Mouse (Mus musculus) spleen, postnatal 4 days (tissue): ENCODE results near the gene Fignl1.

ENCODE experiments used
- DNase-seq, 2 experiments: peaks; one replicate each; pipeline ENCODE4 v3.0.0; 2022; ENCODE audit warnings: low spot score in 2 of 2

The Fignl1 gene

DNA sequence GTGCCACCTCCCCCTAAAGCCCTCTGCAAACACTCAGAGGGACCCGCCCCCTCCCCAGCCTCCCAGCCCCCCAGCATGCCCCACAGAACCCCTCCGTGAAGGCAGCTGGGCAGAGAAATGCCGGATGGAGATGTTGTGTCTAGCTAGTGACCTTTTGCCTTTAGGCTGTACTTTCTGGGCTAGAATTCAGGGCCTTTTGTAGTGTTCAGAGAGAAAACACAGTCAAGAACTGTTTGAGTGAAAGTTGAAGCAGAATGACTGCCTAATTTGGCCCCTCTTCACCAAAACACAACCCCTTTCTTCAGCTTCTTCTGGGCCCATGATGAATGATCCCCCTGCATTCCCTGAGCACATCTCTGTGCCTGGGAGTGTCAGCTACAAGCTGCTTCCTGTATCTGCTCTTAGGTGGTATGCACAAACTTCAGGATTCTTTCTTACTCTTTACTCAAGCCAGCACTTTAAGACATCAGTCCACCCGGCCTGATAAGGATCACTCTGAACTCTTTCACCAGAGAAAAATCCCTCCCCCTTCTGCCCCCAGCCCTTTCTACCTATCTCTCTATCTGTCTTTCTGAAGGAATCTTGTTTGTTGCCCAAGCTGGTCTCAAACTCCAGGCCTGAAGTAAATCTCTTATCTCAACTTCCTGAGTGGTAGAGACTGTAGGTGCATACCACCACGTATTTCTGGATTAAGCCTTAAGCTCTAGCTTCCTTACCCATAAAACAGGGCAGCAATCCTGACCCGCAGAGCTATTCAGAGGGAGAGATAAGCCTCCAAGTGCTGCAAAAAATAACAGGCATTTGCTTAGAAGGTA, 23.4 kb upstream of the Fignl1 start:
- DNase-seq: no peak

DNA sequence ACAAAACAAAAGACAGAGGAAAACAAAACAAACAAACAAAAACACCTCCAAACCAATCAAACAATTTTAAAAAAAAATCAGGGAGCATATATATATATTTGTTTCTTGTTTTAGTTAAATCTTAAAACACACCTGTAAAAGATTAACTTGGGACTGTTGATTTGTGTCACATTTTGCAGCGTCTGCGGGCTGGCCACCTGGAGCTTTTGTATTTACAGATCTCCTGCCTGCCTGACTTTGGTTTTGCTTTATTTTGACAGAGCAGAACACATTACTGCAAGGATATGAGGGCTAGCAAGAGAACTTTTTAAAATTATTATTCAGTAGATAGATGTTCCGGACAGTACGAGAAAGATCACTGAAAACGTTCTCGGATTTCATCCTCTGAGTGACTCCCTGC, 22.8 kb upstream of the Fignl1 start:
- no peak for DNase-seq

DNA sequence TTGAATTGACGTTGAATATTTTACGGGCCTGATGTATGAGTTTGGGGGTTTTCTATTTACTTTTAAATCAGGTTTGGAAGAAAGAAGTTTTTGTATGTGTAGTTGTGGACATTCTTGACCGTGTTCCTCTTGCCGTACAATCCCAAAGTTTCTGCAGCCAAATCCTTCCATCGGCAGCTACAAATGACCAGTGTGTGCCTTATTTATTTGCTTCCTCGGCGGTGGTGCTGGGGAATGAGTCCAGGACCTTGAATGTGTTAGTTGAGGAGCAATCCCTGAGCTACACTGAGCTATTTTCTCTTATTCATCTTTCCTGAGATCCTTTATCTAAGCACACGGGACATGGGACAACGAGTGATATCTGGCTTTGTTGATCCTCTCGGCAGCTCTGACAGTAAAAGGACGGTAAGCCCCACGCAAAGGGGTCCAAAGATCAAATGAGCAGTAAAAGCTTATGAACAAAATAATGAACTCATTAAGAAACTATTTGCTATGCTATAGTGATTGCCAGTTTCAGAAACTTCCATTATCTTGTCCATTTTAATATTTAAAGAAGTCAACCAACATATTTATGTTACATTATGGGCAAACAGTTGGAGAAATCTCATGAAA, 22.2 kb upstream of the Fignl1 start:
- no peak for DNase-seq

DNA sequence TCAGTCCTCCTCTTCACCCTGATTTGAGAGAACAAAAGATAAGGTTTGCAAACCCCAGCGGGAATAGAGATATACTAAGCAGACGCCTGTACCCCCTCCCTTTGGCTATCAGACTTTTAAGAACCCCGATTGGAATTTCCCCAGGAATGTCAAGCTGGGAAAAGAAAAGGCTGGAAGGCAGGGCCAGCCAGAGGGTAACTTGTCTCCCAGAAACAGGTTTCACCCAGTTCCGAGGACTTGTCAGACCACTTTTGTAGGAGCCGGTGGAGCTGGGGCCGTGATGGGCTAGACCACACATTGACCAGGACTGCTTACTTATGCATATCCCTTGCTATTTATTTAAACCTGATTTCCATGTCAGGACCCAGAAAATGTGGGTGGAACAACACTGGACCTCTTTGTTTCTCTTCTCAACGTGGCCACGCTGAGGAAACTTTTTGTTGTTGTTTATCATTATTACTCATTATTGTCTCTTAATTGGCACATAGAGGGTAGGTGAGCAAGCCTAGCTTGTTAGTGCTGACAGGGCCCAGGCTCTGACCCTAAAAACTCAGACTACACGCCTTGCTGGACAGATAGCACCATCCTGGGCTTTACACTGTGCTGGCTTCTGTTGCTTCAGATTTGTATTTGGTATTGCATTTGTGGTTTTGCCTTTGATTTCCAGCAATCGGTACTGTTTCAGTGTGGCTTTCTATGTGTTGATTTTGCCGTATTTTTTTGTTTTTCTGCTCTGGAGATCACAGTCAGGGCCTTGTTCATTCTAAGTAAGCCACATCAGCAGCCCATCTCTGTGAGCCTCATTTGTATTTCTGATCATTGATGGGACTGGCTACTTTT, 20.6 kb upstream of the Fignl1 start:
- DNase-seq: no peak

DNA sequence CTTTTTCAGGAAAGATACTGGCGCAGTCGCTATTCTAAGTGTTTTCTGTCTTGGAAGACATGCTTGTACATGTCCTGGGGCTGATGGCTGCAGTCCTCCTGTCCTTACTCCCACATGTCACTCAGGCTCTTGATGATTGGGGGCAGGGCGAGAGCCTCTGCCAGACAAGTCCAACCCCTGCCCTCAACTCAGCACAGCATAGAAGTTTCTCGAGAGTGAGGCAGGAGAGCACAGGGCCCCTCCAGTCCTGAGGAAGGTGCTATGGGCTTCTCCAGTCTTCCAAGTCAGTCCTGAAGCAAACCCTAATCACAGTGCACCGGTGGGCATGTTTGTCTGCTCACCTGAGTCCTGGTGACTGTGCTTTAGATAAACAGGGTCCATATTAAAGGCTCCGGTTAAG, 20.0 kb upstream of the Fignl1 start:
- DNase-seq: no peak

DNA sequence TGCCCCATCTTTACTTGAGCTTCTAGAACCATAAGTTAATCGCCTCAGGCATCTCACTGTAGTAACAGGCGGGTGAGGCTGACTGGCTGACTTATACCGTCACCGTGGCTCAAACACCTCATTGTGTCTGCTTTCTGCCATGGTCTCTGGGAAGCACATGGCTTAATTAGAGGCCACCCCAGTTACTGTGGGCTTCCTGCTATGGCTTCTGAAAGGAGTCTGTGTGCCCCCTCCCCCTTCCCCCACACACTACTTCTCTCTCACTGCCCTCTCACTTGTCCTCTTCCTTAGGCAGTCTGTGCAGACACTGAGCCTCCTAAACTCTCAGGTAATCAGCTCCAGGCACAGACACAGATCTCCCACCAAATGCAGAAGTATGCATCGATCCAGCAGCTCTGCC, 19.5 kb upstream of the Fignl1 start:
- no peak for DNase-seq

DNA sequence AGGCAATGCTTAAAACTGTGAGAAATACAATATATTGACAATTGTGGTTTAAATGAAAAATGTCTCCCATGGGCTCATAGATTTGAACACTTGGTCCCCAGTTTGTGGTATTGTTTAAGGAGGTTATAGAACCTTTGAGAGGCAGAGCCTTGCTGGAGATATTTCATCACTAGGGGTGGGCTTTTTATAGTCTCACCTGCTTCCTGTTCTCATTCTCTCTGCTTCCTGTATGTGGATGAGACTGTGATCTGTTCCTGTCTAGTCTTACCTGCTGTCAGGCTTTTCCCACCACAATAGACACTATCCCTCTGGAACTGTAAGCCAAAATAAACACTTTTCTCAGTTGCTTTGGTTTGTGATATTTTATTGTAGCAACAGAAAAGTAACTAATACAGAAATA, 17.7 kb upstream of the Fignl1 start:
- DNase-seq: no peak

DNA sequence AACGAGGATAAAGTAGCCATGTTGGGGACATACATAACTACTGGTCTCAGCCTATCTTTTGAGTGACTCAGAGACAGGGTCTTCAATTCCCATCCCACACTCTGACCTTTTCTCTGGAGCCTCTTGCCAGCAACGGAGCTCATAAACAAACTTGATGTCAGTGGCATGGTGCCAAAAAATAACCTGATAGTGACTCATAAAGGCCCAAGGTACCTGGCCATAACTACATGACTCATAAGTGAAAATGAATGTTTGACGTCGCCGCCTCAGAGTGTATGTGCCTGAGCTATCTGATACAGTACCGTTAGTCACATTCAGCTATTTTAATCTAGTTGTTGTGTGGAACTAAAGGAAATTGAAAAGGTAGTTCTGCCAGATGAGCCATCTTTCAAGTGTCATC, 16.9 kb upstream of the Fignl1 start:
- DNase-seq: no peak

DNA sequence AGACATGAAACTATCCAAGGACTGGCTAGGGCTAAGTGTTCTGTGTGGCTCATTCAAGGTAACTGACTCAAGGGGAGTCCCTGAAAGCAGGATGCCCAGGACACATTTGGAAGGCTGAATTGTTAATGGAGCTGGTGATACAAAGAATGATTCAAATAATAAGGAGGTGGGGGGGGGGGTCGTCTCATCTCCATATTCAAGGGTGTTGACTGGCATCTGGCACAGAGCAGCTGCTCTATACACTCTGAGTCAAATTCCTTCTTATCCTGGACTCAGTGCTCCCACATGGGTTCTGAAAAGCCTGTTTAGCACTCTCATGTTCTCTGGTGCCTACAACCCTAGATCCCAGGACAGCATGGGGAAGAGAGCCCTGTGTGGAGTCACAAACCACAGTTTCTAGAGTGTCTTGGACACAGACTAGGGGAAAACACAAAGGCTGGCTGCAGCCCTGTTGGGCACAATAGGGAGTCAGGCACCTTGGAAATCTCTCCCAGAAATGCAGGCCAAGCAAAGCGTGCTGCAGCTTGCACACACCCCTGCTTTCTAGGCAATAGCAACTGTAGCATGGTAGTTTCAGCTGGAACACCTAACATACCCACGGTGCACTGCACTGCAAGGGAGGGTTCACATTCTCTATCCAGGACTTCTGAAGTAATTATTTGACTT, 16.3 kb upstream of the Fignl1 start:
- DNase-seq: no peak

DNA sequence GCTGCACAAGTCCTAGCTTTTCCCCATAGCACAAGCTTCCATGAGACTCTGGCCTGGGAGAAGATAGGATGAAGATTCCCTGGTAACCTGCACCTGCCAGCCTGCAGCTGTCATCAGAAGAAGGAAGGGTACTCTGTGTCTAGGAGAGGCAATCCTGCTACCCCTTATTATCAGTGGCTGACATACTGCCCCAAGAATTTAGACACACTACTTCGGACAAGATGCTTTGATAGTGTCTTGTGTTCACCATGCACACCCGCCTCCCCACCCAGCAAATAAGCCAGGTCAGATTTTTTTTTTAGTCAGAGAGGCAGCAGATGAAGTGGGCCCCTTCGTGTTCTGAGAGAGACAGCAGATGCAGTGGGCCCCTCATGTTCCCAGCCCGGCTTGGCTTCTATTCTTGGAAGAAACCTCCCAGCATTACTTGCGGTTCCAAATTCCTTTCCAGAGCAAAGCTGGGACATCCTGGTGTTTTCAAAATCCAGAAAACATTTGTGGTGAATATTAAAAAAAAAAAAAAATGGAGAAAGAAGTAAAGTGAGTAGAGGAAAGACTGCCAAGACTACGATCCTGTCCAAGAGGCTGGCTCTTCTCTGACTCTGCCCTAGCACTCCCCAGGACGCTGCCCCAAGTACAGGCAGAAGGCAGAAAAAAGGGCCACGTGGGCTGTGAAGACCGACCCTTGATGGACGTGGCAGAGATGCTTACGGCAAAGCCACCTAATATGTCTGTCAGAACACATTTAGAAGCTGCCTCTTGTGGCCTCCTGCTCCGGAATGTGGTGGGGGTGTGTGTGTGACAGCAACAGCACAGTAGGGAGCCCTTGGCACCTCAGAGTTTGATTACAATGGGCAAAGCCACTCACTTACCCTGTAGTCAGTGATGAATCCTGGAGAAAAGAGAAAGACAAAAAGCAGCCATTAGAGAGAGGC, 15.5 kb upstream of the Fignl1 start:
- DNase-seq: no peak

DNA sequence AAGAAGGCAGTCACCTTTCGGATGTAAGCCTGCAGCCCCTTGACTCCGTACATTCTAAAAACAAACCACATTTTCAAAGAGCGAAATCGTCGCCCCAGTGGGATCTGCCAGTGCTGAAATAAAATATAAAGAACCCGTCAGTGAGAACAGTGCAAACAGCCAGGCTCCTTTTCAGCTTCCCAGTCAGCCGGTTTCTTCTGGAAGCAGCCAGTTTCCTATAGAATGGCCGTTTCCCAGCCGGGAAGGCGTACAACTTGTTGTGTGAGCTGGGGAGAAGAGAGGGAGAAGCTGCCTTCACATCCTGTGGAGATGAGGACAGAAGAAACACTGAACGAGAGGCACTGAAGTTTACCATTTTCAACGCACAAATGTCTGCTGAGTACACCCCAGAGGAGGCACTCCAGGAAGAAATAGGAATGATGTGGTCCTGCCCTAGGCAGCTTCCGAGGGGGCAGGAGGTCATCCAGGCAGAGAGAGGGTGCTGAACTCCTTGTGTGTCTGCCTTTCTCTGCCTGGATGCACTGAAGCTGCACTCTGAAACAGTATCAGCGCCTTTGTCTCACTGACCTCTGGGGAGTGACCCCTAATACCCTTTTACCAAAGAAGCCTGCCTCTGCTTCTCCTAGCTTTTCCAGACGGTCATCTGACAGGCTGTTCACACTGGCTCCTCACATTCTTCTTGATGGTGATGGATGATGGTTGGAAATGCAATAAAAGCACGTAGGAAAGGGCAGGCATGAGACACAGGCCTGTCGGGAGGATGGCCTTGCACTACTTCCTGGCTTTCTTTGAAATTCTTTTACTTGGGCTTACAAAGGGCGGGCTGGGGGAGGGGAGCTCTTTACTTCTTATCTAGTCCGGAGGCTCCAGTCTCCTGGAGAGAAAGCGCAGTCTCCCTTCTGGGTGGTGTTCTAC, 13.7 kb upstream of the Fignl1 start:
- no peak for DNase-seq

DNA sequence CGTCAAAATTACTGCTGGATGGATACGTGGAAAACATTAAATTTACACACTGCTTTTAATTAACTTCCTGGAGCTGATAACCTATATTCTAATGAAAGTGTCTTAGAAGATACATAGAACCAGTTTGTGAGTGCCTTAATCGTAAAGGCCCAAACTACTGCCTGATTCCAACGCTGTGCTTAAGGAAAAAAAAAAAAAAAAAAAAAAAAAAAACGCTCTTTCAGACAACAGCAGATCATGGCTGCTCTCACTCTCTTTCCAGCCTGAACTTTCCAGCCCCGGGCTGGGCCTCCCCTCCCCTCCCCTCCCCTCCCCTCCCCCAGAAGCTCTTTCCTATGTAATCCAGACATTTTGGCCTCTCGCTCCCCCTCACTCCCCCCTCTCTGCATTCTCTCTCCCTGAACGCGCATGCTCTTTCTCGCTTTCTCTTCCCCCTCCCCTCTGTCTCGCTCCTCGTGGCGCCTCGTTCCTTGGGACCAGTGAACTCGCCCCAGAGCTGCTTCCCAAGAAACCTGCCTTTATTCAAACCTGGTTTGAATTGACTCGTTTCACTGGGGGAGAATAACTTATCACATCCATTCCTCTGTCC, 12.7 kb upstream of the Fignl1 start:
- DNase-seq: no peak

DNA sequence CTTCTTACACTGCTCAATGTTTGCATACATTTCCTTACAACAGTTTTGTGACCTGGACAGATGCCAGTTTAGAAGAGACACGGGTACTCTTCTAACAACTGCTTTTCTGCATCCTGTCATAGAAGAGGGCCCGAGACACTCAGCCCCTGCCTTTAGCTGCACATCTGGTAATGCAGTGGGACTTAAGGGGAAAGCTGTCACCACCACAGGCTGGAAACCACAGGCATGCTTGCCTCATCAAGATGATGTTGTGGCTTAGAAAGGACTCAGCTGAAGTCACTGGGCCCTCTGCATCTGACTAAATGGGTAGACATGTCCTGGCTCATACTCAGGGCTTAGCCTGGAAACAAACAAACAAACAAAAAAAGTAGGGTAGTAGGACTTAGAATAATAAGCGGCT, 12.0 kb upstream of the Fignl1 start:
- no peak for DNase-seq

DNA sequence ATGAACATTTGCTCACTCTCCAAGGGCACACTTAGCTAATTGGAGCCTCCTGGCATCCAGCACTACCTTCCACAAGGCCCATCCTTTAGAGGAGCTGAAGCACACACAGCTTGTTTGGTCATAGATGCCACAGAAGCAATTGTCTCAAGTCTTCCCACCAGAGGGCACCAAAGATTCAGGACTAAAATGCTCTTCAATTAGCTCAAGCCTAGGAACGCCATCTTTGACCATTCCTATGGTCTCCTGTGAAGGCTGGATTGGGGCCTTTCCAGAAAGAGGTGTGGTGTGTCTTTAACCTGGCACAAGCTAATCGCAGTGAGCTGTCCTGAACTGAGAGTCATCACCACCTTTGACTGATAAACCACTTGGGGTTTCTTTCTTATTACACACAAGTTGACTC, 11.5 kb upstream of the Fignl1 start:
- peak; percentile 72 to 82 for DNase-seq

DNA sequence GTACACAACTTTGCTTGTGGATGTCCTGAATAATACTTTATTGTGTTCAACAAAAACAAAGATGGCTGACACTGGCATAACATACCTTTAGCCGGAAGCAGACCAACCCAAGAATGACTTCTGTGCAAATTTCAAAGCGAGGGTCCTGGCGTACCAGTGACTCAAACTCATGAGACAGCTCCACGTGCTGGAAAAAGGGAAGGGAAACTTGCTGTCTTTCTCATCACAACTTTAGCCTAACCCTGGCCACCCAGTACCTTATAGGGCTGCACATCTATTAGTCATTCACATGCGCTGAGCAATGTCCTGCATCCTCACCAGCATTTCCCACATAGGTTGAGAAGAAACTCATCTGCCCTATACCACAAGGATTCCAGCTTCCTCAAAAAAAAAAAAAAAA, 10.4 kb upstream of the Fignl1 start:
- DNase-seq: no peak

DNA sequence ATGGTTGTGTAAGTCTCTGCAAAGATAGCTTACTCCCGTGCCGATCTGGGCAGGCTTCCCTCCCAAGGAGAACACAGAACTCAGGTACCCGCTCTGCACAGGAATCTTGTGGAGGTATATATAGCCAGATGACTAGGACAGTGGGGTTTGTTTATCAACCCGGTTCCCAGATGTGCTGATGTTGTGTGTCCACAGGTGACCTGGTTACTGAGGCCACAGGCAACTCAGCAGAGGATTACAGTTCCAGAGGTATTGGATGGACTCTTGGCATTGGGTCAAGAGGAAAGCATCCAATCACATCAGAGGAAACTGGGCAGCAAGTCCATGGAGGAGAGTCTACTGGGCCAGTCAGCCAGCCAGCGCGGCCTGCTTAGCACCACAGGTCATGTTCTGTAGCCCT, 10.0 kb upstream of the Fignl1 start:
- DNase-seq: no peak

DNA sequence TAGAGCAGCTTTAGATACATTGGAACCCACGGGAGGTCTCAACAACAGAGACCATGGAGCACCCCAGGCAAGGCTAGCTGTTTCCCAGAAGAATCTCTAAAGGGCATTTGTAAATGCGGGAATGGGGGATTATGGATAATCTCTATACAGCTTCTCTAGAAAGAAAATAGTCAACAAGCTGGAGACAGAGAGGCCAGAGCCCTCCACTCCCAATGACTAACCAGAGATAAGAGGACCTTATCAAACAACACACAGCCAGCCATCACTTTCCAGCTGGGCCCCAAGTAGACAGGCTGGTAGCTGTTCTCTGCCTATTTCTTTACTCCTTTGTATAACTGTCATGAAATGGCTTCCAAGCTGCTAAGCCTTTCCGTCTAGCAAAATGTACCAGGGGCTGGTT, 7.0 kb upstream of the Fignl1 start:
- DNase-seq: peak in 1 of 2 experiments; percentile 24

DNA sequence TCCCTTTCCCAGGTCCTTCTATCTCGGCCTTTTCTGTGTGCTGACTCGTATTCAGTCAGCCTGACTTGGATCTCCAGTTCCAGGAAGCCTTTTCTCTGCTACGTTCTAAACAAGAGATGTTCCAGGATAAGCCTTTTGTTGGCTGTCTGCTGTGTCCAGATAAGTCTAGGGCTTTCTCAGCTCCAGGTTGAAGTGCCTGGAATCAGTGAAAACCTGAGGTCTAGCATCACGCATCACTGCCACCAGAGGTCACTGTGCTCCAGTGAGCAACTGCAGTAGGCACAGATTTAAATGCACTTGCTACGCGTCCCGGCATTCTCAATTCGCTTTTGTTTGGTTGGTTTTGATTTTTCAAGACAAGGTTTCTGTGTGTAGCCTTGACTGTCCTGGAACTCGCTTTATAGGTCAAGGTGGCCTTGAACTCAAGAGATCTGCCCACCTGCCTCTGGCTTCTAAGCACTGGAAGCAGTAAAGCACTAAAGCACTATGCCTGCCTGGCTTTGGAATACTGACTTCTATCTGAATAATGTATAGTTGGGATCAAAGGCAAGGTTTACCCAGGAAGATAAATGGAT, 3.2 kb upstream of the Fignl1 start:
- DNase-seq: peak; percentile 75 to 86
